35 mouse cellular contexts compared by ENCODE assay signal in the genomic region with DNA sequence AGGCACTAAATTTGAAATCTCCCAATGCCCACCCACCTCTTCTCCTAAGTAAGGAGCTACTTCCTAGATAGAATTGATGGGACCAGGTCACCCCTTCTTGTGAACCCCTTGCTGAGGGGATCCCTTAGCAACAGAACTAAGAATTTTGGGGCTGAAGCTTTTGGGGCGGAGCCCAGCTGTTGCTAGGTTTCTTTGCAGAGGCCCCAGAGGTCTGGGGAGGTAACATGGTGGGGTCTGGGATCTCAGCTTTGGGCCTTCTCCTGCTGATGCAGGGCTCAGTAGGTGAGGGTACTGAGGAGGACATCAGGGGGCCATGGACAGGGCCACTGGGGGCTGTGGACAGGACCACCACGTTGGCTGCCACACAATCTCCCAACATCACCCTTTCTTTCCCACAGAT. TPM values are rescaled to one million over a fixed set of nuclear protein-coding genes. Genes with fewer than 3 reads are reported as not detected.
DNase-seq lines count a peak whose midpoint lies in the region; ATAC-seq and TF ChIP-seq lines count a peak whose summit lies in the region.
"Had no signal": no experiment of that assay in that cellular context is flagged by ENCODE, and none has a peak within 500 bp of the region (broad histone marks: within the 10 kb centered on the region; RNA-seq: fewer than 3 reads in every experiment).

Il11 (minus strand) TSS at position 101 of the 400 bp plus-strand sequence.
Tmem190 (plus strand) TSS at position 179 of the 400 bp plus-strand sequence.

- 0 out of 2 replicates have a peak within 1 kb of the TSS, but pooled peaks have one; percentile 12 for H3K27ac ChIP-seq in hindbrain, embryonic 10.5 days
- no peak within 1 kb of the TSS for H3K27ac ChIP-seq in hindbrain, embryonic 14.5 days
- H3K27ac ChIP-seq in stomach, embryonic 16.5 days (ENCODE audit: low read length): no peak within 1 kb of the TSS
- no peak within 1 kb of the TSS for H3K27ac ChIP-seq in stomach, postnatal 0 days (replicated peaks)
- H3K27ac ChIP-seq in liver, embryonic 13.5 days: no peak within 1 kb of the TSS
- H3K27ac ChIP-seq: embryonic facial prominence, embryonic 12.5 days; forebrain, embryonic 15.5 days; gastrocnemius, adult 2 months; hindbrain, embryonic 13.5 days; midbrain, embryonic 13.5 days had no signal

- no peak within 1 kb of the TSS for H3K4me3 ChIP-seq in hindbrain, embryonic 10.5 days
- H3K4me3 ChIP-seq in hindbrain, embryonic 14.5 days (replicated peaks; ENCODE audit: low read length): no peak within 1 kb of the TSS
- H3K4me3 ChIP-seq in stomach, embryonic 16.5 days (replicated peaks; ENCODE audit: low read length): no peak within 1 kb of the TSS
- no peak within 1 kb of the TSS for H3K4me3 ChIP-seq in stomach, postnatal 0 days (ENCODE audit: low read depth, low read length)
- H3K4me3 ChIP-seq in liver, embryonic 13.5 days (replicated peaks): no peak within 1 kb of the TSS
- H3K4me3 ChIP-seq: embryonic facial prominence, embryonic 12.5 days; forebrain, embryonic 15.5 days; gastrocnemius, adult 2 months; hindbrain, embryonic 13.5 days; midbrain, embryonic 13.5 days had no signal

- peaks cover 20% of the 10 kb centered on the region for H3K4me1 ChIP-seq in hindbrain, embryonic 10.5 days (replicated peaks)
- H3K4me1 ChIP-seq in hindbrain, embryonic 14.5 days (replicated peaks; ENCODE audit: control insufficient read depth, insufficient read depth, low read length): 0 out of 2 replicates have a peak, but pooled peaks cover 2% of the 10 kb centered on the region
- peaks cover 14% of the 10 kb centered on the region for H3K4me1 ChIP-seq in stomach, embryonic 16.5 days (ENCODE audit: control insufficient read depth, insufficient read depth, low read length)
- H3K4me1 ChIP-seq in stomach, postnatal 0 days (replicated peaks; ENCODE audit: control insufficient read depth, insufficient read depth): no peaks in the 10 kb centered on the region
- H3K4me1 ChIP-seq in liver, embryonic 13.5 days (replicated peaks): peaks cover 40% of the 10 kb centered on the region
- H3K4me1 ChIP-seq: forebrain, embryonic 15.5 days had no signal

- no peak for DNase-seq in hindbrain, embryonic 10.5 days (ENCODE audit: low spot score)
- DNase-seq in hindbrain, embryonic 14.5 days (ENCODE audit: low spot score): no peak
- no peak for DNase-seq in stomach, postnatal 0 days (ENCODE audit: low spot score)
- no peak for DNase-seq in liver, embryonic 13.5 days
- DNase-seq in B cell, adult 2 months: no peak
- no peak for DNase-seq in adrenal gland, adult 2 months
- DNase-seq: adrenal gland, postnatal 10 days; cerebellum, adult 9-11 months; embryo, embryonic 11 days; gastrocnemius, adult 2 months; gastrocnemius, postnatal 36 days; heart, adult 18-20 months; heart, postnatal 36 days; kidney, adult 9 months; kidney, postnatal 14 days; lung, embryonic 14.5 days; lung, postnatal 14 days; thymus, postnatal 4 days had no signal

- no peak within 1 kb of the TSS for H3K9ac ChIP-seq in hindbrain, embryonic 14.5 days
- H3K9ac ChIP-seq in stomach, embryonic 16.5 days (ENCODE audit: low read length): 0 out of 2 replicates have a peak within 1 kb of the TSS, but pooled peaks have one; percentile 18
- no peak within 1 kb of the TSS for H3K9ac ChIP-seq in stomach, postnatal 0 days (ENCODE audit: low read length)
- H3K9ac ChIP-seq in liver, embryonic 13.5 days: no peak within 1 kb of the TSS
- H3K9ac ChIP-seq: embryonic facial prominence, embryonic 12.5 days; forebrain, embryonic 15.5 days; hindbrain, embryonic 13.5 days; lung, embryonic 14.5 days; midbrain, embryonic 13.5 days had no signal

- TF ChIP-seq CTCF in stomach, postnatal 0 days (IDR thresholded peaks at IDR 0.05; ENCODE audit: low read depth): no peak

- WGBS in hindbrain, embryonic 10.5 days: 78% methylated on average over 2 of the region's 2 CpGs
- 68% methylated on average over 2 of the region's 2 CpGs for WGBS in hindbrain, embryonic 14.5 days
- 67% methylated on average over 2 of the region's 2 CpGs for whole genome bisulfite sequencing in stomach, embryonic 16.5 days
- 71% methylated on average over 2 of the region's 2 CpGs for WGBS in stomach, postnatal 0 days
- 74% methylated on average over 2 of the region's 2 CpGs for WGBS in liver, embryonic 13.5 days (ENCODE audit: insufficient replicate concordance)

- no peak for TF ChIP-seq EP300 in stomach, postnatal 0 days (optimal IDR thresholded peaks at IDR 0.05)

- no peaks in the 10 kb centered on the region for H3K36me3 ChIP-seq in hindbrain, embryonic 10.5 days
- no peaks in the 10 kb centered on the region for H3K36me3 ChIP-seq in hindbrain, embryonic 14.5 days (replicated peaks; ENCODE audit: control insufficient read depth, insufficient read depth)
- H3K36me3 ChIP-seq in stomach, embryonic 16.5 days (ENCODE audit: control insufficient read depth, insufficient read depth, low read length): no peaks in the 10 kb centered on the region
- H3K36me3 ChIP-seq in stomach, postnatal 0 days (ENCODE audit: control insufficient read depth, insufficient read depth, low read length): no peaks in the 10 kb centered on the region
- H3K36me3 ChIP-seq in liver, embryonic 13.5 days: peaks cover 15% of the 10 kb centered on the region; the same call in 1 of the 2 replicates
- H3K36me3 ChIP-seq: embryonic facial prominence, embryonic 12.5 days; forebrain, embryonic 15.5 days; hindbrain, embryonic 13.5 days; midbrain, embryonic 13.5 days had no signal

- H3K4me2 ChIP-seq in hindbrain, embryonic 14.5 days (replicated peaks): no peak within 1 kb of the TSS
- H3K4me2 ChIP-seq in stomach, embryonic 16.5 days (ENCODE audit: low read depth, low read length): no peak within 1 kb of the TSS
- H3K4me2 ChIP-seq in stomach, postnatal 0 days (replicated peaks; ENCODE audit: low read depth): no peak within 1 kb of the TSS
- 0 out of 2 replicates have a peak within 1 kb of the TSS, but pooled peaks have one; percentile 1 for H3K4me2 ChIP-seq in liver, embryonic 13.5 days
- H3K4me2 ChIP-seq: embryonic facial prominence, embryonic 12.5 days; forebrain, embryonic 15.5 days; heart, embryonic 11.5 days; hindbrain, embryonic 13.5 days; lung, embryonic 14.5 days; midbrain, embryonic 13.5 days had no signal

- 0 out of 2 replicates have a peak, but pooled peaks cover 6% of the 10 kb centered on the region for H3K9me3 ChIP-seq in hindbrain, embryonic 10.5 days
- no peaks in the 10 kb centered on the region for H3K9me3 ChIP-seq in hindbrain, embryonic 14.5 days (ENCODE audit: control insufficient read depth, low read length)
- H3K9me3 ChIP-seq in stomach, embryonic 16.5 days (replicated peaks; ENCODE audit: control insufficient read depth, low read length): no peaks in the 10 kb centered on the region
- H3K9me3 ChIP-seq in stomach, postnatal 0 days (ENCODE audit: control insufficient read depth, low read length): no peaks in the 10 kb centered on the region
- no peaks in the 10 kb centered on the region for H3K9me3 ChIP-seq in liver, embryonic 13.5 days (replicated peaks)
- H3K9me3 ChIP-seq: embryonic facial prominence, embryonic 12.5 days; forebrain, embryonic 15.5 days; hindbrain, embryonic 13.5 days; midbrain, embryonic 13.5 days had no signal

- no peak for ATAC-seq in hindbrain, embryonic 14.5 days (ENCODE audit: low FRiP score)
- ATAC-seq in stomach, embryonic 16.5 days (ENCODE audit: insufficient read depth, low FRiP score): no peak
- ATAC-seq in stomach, postnatal 0 days (ENCODE audit: low FRiP score, low TSS enrichment): no peak
- no peak for ATAC-seq in liver, embryonic 13.5 days (ENCODE audit: low read depth)
- ATAC-seq: CD4-positive, CD25-positive, alpha-beta regulatory T cell, adult 4 months; forebrain, embryonic 15.5 days; intestine, postnatal 0 days; midbrain, embryonic 13.5 days had no signal

- peaks cover 59% of the 10 kb centered on the region for H3K27me3 ChIP-seq in hindbrain, embryonic 10.5 days (ENCODE audit: insufficient read depth, poor library complexity, severe bottlenecking)
- H3K27me3 ChIP-seq in hindbrain, embryonic 14.5 days (ENCODE audit: control insufficient read depth, insufficient read depth, low read length): peaks cover 18% of the 10 kb centered on the region
- H3K27me3 ChIP-seq in stomach, embryonic 16.5 days (ENCODE audit: control insufficient read depth, insufficient read depth, low read length): peaks cover 16% of the 10 kb centered on the region
- H3K27me3 ChIP-seq in stomach, postnatal 0 days (ENCODE audit: control insufficient read depth, insufficient read depth, low read length): no peaks in the 10 kb centered on the region
- peaks cover 49% of the 10 kb centered on the region for H3K27me3 ChIP-seq in liver, embryonic 13.5 days

RNA-seq across cellular contexts. Expression of gene Il11, which starts in this region (rescaled TPM):
- 0.44 and 0.96 TPM in 2 replicates for polyA plus RNA-seq in hindbrain, embryonic 10.5 days (2016; fragmentation: Nextera tagmentation; extraction: Ambion mirVana)
- 0.35 and 0.41 TPM in 2 replicates for polyA plus RNA-seq in hindbrain, embryonic 14.5 days (2014; fragmentation: Nextera tagmentation; extraction: Ambion mirVana)
- 0.22 and 0.26 TPM in 2 replicates for polyA plus RNA-seq in stomach, embryonic 16.5 days (2015; fragmentation: Nextera tagmentation; extraction: Ambion mirVana)
- 0.42 and 0.65 TPM in 2 replicates for polyA plus RNA-seq in stomach, postnatal 0 days (2015; fragmentation: Nextera tagmentation; extraction: Ambion mirVana)
- 0.05 TPM in 1 of 2 replicates, not detected in the other for polyA plus RNA-seq in liver, embryonic 13.5 days (2015; fragmentation: Nextera tagmentation; extraction: Ambion mirVana)
- total RNA-seq in adrenal gland, adult 2 months (2021): under 1 TPM in 1 of 2 experiments, not detected in 1; 0.48 TPM
- 0.54 and 0.71 TPM in 2 replicates for polyA plus RNA-seq in adrenal gland, adult 2 months (2012; rRNA removed)
- total RNA-seq: gastrocnemius, adult 2 months; gastrocnemius, postnatal 36 days; heart, adult 18-20 months; heart, postnatal 36 days; megakaryocyte-erythroid progenitor cell, adult 5-6 weeks; monocyte, adult 5-6 weeks had no signal
- polyA plus RNA-seq: heart, embryonic 11.5 days; lung, embryonic 14.5 days had no signal

RNA-seq across cellular contexts. Expression of gene Tmem190, which starts in this region (rescaled TPM):
- 0.30 TPM in 1 of 2 replicates, not detected in the other for polyA plus RNA-seq in hindbrain, embryonic 10.5 days (2016; fragmentation: Nextera tagmentation; extraction: Ambion mirVana)
- polyA plus RNA-seq in hindbrain, embryonic 14.5 days (2014; fragmentation: Nextera tagmentation; extraction: Ambion mirVana): not detected in 2 replicates
- 0.72 and 0.79 TPM in 2 replicates for polyA plus RNA-seq in stomach, embryonic 16.5 days (2015; fragmentation: Nextera tagmentation; extraction: Ambion mirVana)
- polyA plus RNA-seq in stomach, postnatal 0 days (2015; fragmentation: Nextera tagmentation; extraction: Ambion mirVana): 0.42 and 0.80 TPM in 2 replicates
- 0.44 TPM in 1 of 2 replicates, not detected in the other for polyA plus RNA-seq in liver, embryonic 13.5 days (2015; fragmentation: Nextera tagmentation; extraction: Ambion mirVana)
- not detected for total RNA-seq in adrenal gland, adult 2 months (2021)
- not detected in 2 replicates for polyA plus RNA-seq in adrenal gland, adult 2 months (2012; rRNA removed)
- total RNA-seq: adrenal gland, postnatal 10 days; gastrocnemius, adult 2 months; gastrocnemius, postnatal 36 days; heart, adult 18-20 months; heart, postnatal 36 days; layer of hippocampus, adult 18-20 months; layer of hippocampus, postnatal 10 days; left cerebral cortex, adult 18-20 months; left cerebral cortex, postnatal 14 days; megakaryocyte-erythroid progenitor cell, adult 5-6 weeks; monocyte, adult 5-6 weeks had no signal
- polyA plus RNA-seq: CD4-positive, CD25-positive, alpha-beta regulatory T cell, adult 4 months; embryonic facial prominence, embryonic 12.5 days; forebrain, embryonic 15.5 days; heart, embryonic 11.5 days; heart, embryonic 16.5 days; hindbrain, embryonic 13.5 days; intestine, postnatal 0 days; limb, embryonic 14.5 days; lung, embryonic 14.5 days; midbrain, embryonic 13.5 days; thymus, postnatal 0 days had no signal
